Mouse (Mus musculus) right cerebral cortex, postnatal 25 days (tissue): ENCODE data around the gene Padi6.

ENCODE experiments used
- DNase-seq: peaks from one replicate; pipeline ENCODE4 v3.0.0; 2022

The Padi6 gene

GRCm38 (mm10) chr4:140680731-140681397, 61.6 kb downstream of the Padi6 start:
- no peak for DNase-seq

DNA sequence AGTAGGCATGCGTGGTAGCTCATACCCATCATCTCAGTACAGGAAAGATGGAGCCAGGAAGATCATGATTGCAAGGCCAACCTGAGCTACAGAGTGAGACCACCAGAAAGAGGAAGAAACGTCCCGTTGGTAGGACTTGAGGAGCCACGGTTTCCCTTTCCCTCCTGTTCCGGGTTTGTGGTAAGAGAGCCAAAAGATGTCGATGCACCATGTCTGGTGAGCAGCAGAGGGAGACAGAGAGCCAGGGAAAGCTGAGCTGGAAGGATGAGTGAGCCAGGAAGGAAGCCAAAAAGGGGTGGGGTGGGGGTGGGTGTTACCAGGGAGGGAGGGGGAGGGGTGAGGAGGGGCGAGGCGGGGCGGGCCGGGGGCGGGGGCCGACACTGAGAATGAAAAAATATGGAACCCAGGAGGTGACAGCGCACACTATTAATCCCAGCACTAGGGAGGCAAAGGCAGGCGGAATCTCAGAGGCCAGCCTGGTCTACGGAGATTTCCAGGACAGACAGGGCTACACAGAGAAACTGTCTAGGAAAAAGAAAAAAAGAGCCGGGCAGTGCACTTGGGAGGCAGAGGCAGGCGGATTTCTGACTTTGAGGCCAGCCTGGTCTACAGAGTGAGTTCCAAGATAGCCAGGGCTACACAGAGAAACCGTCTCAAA, 62.6 kb downstream of the Padi6 start:
- peak; percentile 81 for DNase-seq

DNA sequence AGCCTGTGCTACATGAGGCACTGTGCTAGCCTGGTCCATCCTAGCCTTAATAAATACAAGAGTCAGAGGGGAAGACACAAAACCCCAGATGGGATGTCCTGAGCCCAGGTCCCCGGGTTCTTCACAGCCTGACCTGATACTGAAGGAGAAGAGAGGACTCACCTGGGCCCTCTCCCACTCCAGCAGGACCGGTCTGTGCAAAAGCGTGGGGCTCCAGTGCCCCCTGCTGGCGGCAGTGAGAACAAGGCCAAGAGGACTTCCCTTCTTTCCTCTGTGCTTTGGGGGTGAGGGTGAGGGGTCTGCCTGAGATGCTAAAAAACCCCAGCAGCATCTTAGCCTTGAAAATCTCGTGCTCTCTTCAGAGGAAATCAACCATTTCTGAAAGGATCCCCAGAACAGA, 63.4 kb downstream of the Padi6 start:
- DNase-seq = no peak
